Mouse (Mus musculus): ENCODE results near the gene Zfp185. TPM values are rescaled to one million over a fixed set of nuclear protein-coding genes. Genes with fewer than 3 reads are reported as not detected.

Gene Zfp185
- polyA plus RNA-seq, 1 experiment from 2014 or later = 7.9 TPM

DNA sequence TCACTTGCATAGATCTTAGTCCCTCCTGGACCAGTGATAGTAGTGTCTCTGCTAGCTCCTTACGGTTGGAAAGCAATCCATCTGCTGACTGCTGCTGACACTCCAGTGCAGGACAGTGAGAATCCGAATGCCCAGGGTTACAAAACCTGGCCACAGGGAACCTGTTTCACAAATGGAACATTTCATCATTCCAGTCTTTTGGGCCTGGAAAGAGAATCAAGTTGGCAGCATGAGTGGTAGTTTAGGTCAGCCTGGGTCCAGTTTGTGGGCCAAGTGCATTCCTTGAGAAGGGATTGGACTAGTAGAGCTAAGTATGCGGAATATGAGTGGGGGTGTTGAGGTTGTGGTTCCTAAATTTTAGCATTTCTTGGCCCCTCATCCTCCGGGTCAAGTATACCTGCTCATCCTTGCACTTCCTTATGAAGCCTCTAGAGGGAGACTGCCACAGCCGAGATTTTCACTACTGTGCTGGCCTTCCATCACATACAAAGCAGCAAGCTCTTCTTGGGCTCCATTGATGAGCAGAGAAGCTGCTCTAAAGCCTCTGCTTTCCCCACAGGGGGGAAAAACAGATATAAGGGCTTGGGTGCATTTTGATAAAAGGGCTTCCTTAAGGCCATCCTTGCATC, 5.3 kb downstream of the Zfp185 start:
- H3K27ac ChIP-seq = no peak overlapping the region
- H3K36me3 ChIP-seq = no peaks in the 10 kb centered on the region
- no peak overlapping the region for H3K4me2 ChIP-seq
- no peak overlapping the region for H3K4me3 ChIP-seq (replicated peaks)
- no peak overlapping the region for H3K9ac ChIP-seq (replicated peaks)
- no peaks in the 10 kb centered on the region for H3K9me3 ChIP-seq
- ATAC-seq (ENCODE audit: insufficient number of reproducible peaks, insufficient read depth, low FRiP score, low TSS enrichment, low read depth) = no peak
- no peaks in the 10 kb centered on the region for H3K4me1 ChIP-seq (replicated peaks)
- 55% methylated on average over 5 of the region's 5 CpGs for WGBS
- peaks cover 19% of the 10 kb centered on the region for H3K27me3 ChIP-seq

DNA sequence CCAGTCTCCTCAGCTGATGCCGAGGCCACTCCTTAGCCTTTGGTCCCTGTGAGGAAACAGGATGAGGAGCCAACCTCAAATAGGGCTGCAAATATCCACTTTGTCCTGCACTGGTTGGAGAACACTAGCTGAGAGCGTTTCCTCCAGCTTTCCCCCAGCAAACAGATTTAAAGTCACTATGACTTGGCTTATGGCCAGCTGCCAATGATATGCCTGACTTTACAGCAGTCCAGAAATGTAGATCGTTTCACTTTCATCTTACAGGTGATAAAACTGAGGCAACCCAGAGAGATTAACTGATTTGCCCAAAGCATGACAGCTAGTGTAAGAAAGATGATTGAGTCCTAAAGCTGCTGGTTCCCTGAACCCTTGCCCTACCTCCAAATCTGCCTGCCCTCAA, 8.4 kb downstream of the Zfp185 start:
- no peak overlapping the region for H3K27ac ChIP-seq
- H3K4me1 ChIP-seq (replicated peaks) = no peaks in the 10 kb centered on the region
- no peak overlapping the region for H3K4me3 ChIP-seq (replicated peaks)
- no peaks in the 10 kb centered on the region for H3K36me3 ChIP-seq
- H3K4me2 ChIP-seq = no peak overlapping the region
- ATAC-seq (ENCODE audit: insufficient number of reproducible peaks, insufficient read depth, low FRiP score, low TSS enrichment, low read depth) = no peak
- no peak overlapping the region for H3K9ac ChIP-seq (replicated peaks)
- no peaks in the 10 kb centered on the region for H3K9me3 ChIP-seq
- WGBS = 72% methylated on average over 3 of the region's 3 CpGs
- peaks cover 9% of the 10 kb centered on the region for H3K27me3 ChIP-seq

DNA sequence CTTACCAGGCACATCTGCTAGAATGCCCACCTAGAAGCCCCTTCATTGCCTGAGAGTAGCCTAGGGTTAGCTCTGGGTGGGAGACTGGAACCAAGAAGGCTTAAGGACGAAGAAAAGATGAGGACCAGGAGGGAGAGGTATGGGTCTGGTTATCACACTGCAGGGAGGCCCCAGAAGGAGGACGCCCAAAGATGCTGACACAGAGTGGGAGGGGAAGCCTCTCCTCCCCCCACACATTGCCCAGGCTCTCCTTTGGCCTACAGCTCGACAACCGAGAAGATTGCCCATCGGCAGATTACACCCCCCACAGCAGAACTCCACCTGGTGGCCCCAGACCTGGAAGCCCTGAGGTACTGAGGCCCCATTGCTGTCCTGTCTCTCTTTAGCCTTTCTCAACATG, 16.0 kb downstream of the Zfp185 start:
- 77% methylated on average over 5 of the region's 5 CpGs for WGBS
- H3K4me1 ChIP-seq (replicated peaks) = no peaks in the 10 kb centered on the region
- H3K27me3 ChIP-seq = peaks cover 10% of the 10 kb centered on the region
- no peak overlapping the region for H3K9ac ChIP-seq (replicated peaks)
- no peak for ATAC-seq (ENCODE audit: insufficient number of reproducible peaks, insufficient read depth, low FRiP score, low TSS enrichment, low read depth)
- no peaks in the 10 kb centered on the region for H3K9me3 ChIP-seq
- H3K4me3 ChIP-seq (replicated peaks) = no peak overlapping the region
- H3K4me2 ChIP-seq = no peak overlapping the region
- no peak overlapping the region for H3K27ac ChIP-seq
- H3K36me3 ChIP-seq = no peaks in the 10 kb centered on the region

DNA sequence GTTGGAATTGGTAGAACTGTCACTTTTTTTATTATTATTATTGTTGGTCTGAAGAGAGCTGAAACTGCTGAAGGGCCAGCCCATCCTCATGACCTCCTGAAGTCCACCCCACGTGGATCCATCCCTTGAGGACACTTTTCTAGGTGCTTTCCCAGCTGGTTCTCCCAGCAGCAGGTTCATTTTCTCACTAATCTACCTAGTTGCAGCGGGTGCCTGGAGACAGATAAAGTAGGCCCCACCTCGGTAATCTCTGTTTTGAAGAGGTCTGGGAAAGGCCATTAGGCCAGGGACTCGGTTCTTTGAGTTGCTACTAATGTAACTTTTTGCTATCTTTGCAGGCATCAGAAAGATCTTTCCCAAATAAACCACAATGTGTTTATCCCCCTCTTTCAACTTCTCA, 18.5 kb downstream of the Zfp185 start:
- H3K4me3 ChIP-seq (replicated peaks) = no peak overlapping the region
- peaks cover 9% of the 10 kb centered on the region for H3K27me3 ChIP-seq
- H3K9ac ChIP-seq (replicated peaks) = no peak overlapping the region
- H3K4me2 ChIP-seq = no peak overlapping the region
- H3K9me3 ChIP-seq = no peaks in the 10 kb centered on the region
- H3K36me3 ChIP-seq = no peaks in the 10 kb centered on the region
- H3K4me1 ChIP-seq (replicated peaks) = no peaks in the 10 kb centered on the region
- no peak overlapping the region for H3K27ac ChIP-seq
- ATAC-seq (ENCODE audit: insufficient number of reproducible peaks, insufficient read depth, low FRiP score, low TSS enrichment, low read depth) = no peak
- 69% methylated on average over 4 of the region's 4 CpGs for WGBS

DNA sequence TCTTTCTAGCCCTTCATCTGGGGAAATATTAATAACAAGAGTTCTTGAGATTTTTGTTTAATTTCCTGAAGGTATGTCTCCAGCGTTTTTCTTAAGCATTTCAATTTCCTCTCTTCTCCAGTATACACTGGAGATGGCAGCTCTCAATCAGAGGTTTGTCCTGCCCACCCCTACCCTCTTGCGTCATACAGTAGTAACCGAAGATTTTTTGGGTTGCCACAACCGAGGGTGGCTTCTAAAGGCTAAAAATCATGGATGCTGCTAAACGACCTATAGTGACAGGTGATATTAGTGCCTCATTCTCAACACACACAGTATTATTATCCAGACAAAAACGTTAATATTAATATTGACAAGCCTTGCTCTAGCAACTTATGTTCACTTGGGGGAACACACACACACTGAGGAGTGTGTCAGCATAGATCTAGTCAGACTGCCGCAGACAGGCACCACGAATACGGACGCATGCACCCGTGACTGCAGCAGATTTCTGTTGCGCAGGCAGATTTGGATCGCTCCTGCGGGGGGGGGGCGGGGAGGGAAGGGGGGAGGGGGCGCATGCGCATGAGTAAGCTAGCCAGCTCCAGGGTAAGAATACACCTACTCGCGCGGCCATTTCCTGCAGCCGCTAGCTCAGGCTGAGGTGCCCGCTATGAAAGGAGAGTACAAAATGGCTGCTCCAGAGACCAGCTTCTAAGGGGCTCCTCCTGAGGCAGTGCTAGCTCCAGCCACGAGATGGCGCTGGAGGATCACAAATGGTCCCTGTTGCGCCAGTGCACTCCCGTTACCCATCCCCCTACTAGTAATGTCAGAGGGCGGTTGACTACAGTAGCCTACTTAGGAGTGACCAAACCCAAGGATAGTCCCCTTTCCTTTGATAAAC, 20.7 kb downstream of the Zfp185 start:
- Histone ChIP-seq H3K4me3 (replicated peaks) (peak overlapping the region; percentile 31), H3K9ac (replicated peaks) (no peak overlapping the region), H3K4me1 (replicated peaks) (no peaks in the 10 kb centered on the region), H3K36me3 (no peaks in the 10 kb centered on the region), H3K27me3 (peaks cover 9% of the 10 kb centered on the region), H3K4me2 (peak overlapping the region; percentile 51), H3K27ac (no peak overlapping the region), H3K9me3 (no peaks in the 10 kb centered on the region)
- peak; percentile 98 for ATAC-seq (ENCODE audit: insufficient number of reproducible peaks, insufficient read depth, low FRiP score, low TSS enrichment, low read depth)
- 20% methylated on average over 24 of the region's 27 CpGs for WGBS

DNA sequence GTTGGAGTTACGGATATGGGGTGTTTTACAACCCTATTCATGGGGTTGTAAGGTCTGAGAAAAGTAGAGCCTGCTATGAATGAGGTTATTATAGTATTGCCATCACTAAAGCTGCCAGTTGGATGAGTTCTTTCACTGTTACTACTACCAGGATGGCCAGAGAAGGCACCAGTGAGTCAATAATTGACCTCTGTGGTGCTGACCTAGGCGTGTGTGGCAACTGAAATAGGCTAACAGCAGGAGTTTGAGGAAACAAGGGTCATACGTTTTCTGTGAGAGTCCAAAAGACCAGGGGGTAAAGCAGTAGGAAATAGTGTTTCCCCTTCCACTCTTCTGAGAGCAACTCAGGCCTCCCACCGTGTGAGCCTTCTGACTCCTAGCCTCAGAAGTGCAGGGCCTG, 25.7 kb downstream of the Zfp185 start:
- Histone ChIP-seq H3K9me3 (no peaks in the 10 kb centered on the region), H3K4me2 (no peak overlapping the region), H3K4me1 (replicated peaks) (no peaks in the 10 kb centered on the region), H3K4me3 (replicated peaks) (no peak overlapping the region), H3K36me3 (no peaks in the 10 kb centered on the region), H3K27me3 (peaks cover 18% of the 10 kb centered on the region), H3K27ac (no peak overlapping the region), H3K9ac (replicated peaks) (no peak overlapping the region)
- no peak for ATAC-seq (ENCODE audit: insufficient number of reproducible peaks, insufficient read depth, low FRiP score, low TSS enrichment, low read depth)
- WGBS = 61% methylated on average over 4 of the region's 4 CpGs

DNA sequence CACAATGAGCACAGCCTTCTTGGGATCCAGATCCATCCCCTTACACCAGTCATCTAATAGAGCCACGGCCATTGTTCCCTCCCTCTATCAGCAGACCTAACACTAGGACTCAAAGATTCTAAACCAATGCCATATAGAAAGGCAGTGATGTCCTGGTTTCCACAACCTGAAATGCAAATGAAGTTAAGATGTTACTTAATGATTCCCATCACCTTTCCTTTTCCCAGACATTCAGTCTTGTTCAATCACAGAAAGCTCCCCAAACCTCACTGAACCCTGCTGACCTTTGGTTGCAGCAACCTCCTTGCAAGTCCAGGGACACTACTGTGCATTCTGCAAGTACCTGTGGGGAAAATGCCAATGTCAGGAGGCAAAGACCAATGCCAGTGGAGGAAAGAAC, 49.9 kb downstream of the Zfp185 start, which contains the start of gene Pnma5:
Gene Pnma5 (minus strand): TSS at position 101 of the 400 bp plus-strand sequence.
- Histone ChIP-seq H3K9me3 (no peaks in the 10 kb centered on the region), H3K36me3 (no peaks in the 10 kb centered on the region), H3K4me2 (no peak within 1 kb of the TSS), H3K9ac (replicated peaks) (no peak within 1 kb of the TSS), H3K4me1 (replicated peaks) (no peaks in the 10 kb centered on the region), H3K4me3 (replicated peaks) (no peak within 1 kb of the TSS), H3K27me3 (peaks cover 14% of the 10 kb centered on the region), H3K27ac (no peak within 1 kb of the TSS)
- 85% methylated on average over 1 of the region's 1 CpGs for WGBS
- no peak for ATAC-seq (ENCODE audit: insufficient number of reproducible peaks, insufficient read depth, low FRiP score, low TSS enrichment, low read depth)

DNA sequence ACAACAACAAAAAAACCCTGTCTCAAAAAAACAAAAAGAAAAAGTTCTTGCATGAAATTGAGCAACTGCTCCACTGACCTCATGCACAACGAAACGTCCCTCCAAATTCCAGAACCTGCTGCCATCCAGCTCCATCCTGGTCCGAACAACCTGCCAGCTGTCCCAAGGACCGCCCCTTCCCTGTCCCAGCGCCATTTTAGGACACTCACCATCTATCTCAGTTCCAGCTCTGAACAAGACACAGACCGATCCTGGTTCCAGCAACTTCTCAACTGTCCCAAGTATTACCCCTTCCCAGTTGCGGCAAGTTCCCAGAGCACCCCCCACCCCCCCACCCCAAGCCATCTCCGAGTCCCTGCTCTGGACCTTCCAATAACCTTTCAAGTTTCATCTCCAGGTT, 51.7 kb downstream of the Zfp185 start:
- Histone ChIP-seq H3K27ac (no peak overlapping the region), H3K27me3 (peaks cover 14% of the 10 kb centered on the region), H3K36me3 (no peaks in the 10 kb centered on the region), H3K9ac (replicated peaks) (no peak overlapping the region), H3K9me3 (no peaks in the 10 kb centered on the region), H3K4me2 (no peak overlapping the region), H3K4me1 (replicated peaks) (no peaks in the 10 kb centered on the region), H3K4me3 (replicated peaks) (no peak overlapping the region)
- 76% methylated on average over 8 of the region's 8 CpGs for WGBS
- ATAC-seq (ENCODE audit: insufficient number of reproducible peaks, insufficient read depth, low FRiP score, low TSS enrichment, low read depth) = no peak

DNA sequence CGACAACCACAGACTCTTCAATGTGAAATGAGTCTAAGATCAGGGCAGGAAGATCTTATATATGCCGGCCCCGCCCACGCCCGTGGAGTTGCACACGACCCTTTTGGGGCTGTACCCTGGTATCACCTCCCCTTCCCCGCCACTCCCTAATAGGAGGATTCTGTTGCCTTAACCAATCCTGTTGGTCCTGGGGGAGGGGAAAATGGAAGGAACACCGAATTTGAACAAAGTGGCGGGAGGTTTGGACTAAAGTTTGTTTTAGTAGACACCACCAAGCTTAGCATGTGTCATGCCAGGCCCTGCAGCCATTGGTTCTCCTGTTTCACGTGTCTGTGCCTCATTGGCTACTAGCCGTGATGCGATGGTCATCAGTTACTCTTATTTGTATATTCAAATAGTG, 52.5 kb downstream of the Zfp185 start:
- 87% methylated on average over 12 of the region's 12 CpGs for WGBS
- ATAC-seq (ENCODE audit: insufficient number of reproducible peaks, insufficient read depth, low FRiP score, low TSS enrichment, low read depth) = no peak

DNA sequence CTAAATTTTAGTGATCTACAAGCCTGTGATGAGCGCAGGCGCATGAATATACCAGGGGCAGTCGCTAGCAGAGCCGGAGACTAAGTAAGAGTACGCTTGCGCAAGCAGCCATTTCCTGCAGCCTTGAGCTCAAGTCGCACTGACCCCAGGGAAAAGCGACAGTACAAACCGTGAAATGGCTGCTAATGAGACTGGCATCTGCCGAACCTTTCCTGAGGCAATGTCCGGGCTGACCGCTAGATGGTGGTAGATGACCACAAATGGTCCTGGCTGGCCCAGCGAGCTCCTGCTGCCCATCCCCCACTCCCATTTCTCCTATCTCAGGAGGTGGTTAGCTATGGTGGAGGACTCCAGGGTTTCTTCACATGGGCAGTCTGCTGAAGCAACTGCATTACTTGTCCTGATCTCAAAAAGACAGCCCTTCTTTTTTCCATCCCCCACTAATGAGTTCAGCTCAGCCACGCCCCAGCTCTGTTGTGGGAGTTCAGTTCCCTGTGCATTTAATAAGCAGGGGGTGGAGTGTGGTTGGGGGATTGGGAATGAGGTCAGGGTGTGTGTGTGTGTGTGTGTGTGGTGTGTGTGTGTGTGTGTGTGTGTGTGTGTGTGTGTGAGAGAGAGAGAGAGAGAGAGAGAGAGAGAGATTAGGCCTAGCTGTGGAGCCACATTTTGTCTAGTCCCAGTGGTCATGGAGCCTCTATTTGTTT, 66.9 kb downstream of the Zfp185 start:
- peak overlapping the region; percentile 41 for H3K4me2 ChIP-seq
- WGBS = 10% methylated on average over 14 of the region's 14 CpGs
- H3K27ac ChIP-seq = no peak overlapping the region
- no peak overlapping the region for H3K4me3 ChIP-seq (replicated peaks)
- no peaks in the 10 kb centered on the region for H3K9me3 ChIP-seq
- no peak overlapping the region for H3K9ac ChIP-seq (replicated peaks)
- no peaks in the 10 kb centered on the region for H3K27me3 ChIP-seq
- no peaks in the 10 kb centered on the region for H3K36me3 ChIP-seq
- H3K4me1 ChIP-seq (replicated peaks) = no peaks in the 10 kb centered on the region
- ATAC-seq (ENCODE audit: insufficient number of reproducible peaks, insufficient read depth, low FRiP score, low TSS enrichment, low read depth) = peak; percentile 92

More for the DNA sequence above, 52.5 kb downstream of the Zfp185 start:
- no peaks in the 10 kb centered on the region for H3K9me3 ChIP-seq
- peaks cover 14% of the 10 kb centered on the region for H3K27me3 ChIP-seq
- H3K9ac ChIP-seq (replicated peaks) = no peak overlapping the region
- no peak overlapping the region for H3K27ac ChIP-seq
- H3K4me1 ChIP-seq (replicated peaks) = no peaks in the 10 kb centered on the region
- no peak overlapping the region for H3K4me2 ChIP-seq
- no peaks in the 10 kb centered on the region for H3K36me3 ChIP-seq
- no peak overlapping the region for H3K4me3 ChIP-seq (replicated peaks)

DNA sequence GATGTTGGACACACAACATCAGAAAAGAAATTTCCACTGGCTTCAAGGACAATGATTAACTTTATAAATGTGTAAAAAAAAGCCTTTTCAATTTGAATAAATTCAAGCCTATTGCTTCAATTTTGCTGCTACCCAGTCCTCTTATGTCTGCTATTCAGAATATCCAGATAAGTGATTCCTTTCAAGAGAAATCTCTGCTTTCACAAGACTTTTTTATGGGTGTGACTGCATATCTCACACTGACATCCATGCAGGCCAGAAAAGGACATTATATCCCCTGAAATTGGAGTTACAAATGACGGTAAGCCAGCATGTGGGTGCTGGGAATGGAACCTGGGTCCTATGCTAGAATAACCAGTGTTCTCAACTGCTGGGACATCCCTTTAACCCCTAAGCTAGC, 74.4 kb downstream of the Zfp185 start:
- no peak overlapping the region for H3K4me3 ChIP-seq (replicated peaks)
- no peak for ATAC-seq (ENCODE audit: insufficient number of reproducible peaks, insufficient read depth, low FRiP score, low TSS enrichment, low read depth)
- no peaks in the 10 kb centered on the region for H3K9me3 ChIP-seq
- no peaks in the 10 kb centered on the region for H3K36me3 ChIP-seq
- no peak overlapping the region for H3K4me2 ChIP-seq
- H3K27ac ChIP-seq = no peak overlapping the region
- peaks cover 20% of the 10 kb centered on the region for H3K27me3 ChIP-seq
- WGBS = 88% methylated on average over 1 of the region's 1 CpGs
- H3K9ac ChIP-seq (replicated peaks) = no peak overlapping the region
- no peaks in the 10 kb centered on the region for H3K4me1 ChIP-seq (replicated peaks)

Data from limb, embryonic 12.5 days (tissue).